Mouse (Mus musculus) stomach, postnatal 0 days (tissue): Measurements from ENCODE around the gene Stk11ip.

Experiments used
- CTCF ChIP-seq: IDR thresholded peaks from 2 replicates; pipeline ENCODE4 v1.5.1; 2016; ENCODE audit warnings: antibody characterized with exemption, low read depth, mild to moderate bottlenecking, moderate library complexity
- EP300 ChIP-seq: optimal IDR thresholded peaks from 2 replicates; pipeline ENCODE3; 2016; ENCODE audit warnings: antibody characterized with exemption

GRCm38 (mm10) chr1:75487405-75488161, 33.7 kb upstream of the Stk11ip start:
- TF ChIP-seq CTCF (peak; percentile 47), EP300 (no peak)
